Mouse (Mus musculus): Measurements from ENCODE around the gene Fam104a. TPM values are rescaled to one million over a fixed set of nuclear protein-coding genes. Genes with fewer than 3 reads are reported as not detected.
A peak's percentile ranks its signal among the peaks of the same experiment; 100 is the strongest.

Gene Fam104a
- total RNA-seq (2021) = 10 to 100 TPM; 25.9 to 27.0 TPM
- long read RNA-seq, experiment 1, transcript Fam104a-201 (3 exons, 2,619 nt) = major isoform, 120 of 168 reads
- long read RNA-seq, experiment 1, partial matches to known transcripts = 37 of 168 reads
- long read RNA-seq, experiment 1, other reads (novel, unspliced or antisense) = 11 of 168 reads
- long read RNA-seq, experiment 2, transcript Fam104a-201 (3 exons, 2,619 nt) = major isoform, 66 of 99 reads
- long read RNA-seq, experiment 2, partial matches to known transcripts = 0 of 99 reads
- long read RNA-seq, experiment 2, other reads (novel, unspliced or antisense) = 33 of 99 reads

DNA sequence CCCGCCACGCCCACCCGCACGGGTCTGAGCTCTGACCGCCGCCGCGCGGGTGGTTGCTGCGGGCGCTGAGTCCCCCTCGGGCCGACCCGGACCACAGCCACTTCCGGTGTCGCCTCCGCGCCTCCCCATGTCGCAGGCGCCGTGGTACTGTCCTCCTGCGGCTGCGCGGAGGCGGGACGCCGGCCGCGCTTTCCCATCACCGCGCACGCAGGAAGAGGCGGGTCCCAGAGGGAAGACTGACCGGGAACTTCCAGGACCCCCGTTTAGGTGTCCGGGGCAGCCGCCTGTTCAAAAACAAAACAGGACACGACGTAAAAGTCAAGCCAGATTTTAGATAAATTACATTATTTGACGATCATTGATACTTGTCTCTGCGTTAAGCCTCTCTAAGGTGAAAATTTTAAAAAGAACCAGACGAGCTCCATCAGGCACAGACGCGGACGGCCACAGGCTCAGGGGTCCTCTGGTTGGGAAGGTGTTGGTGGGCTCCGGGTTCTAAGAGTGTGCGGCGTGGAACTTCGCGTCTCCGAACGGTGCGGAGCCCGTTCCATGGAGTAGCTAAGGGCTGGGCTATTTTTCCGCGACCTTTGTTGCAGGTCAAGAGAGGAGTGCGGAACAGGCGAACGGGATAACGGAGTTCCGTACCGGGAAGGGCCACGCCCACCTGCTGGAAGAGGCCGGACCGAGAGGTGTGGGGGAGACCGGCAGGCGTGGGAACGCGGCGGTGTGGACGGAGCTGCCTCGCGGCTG lies at the start of gene Fam104a, which contains the start of gene D11Wsu47e:
Fam104a (minus strand) TSS at position 199 of the 750 bp plus-strand sequence.
D11Wsu47e (plus strand) TSS at position 456 of the 750 bp plus-strand sequence.
- peak; percentile 97 for DNase-seq

DNA sequence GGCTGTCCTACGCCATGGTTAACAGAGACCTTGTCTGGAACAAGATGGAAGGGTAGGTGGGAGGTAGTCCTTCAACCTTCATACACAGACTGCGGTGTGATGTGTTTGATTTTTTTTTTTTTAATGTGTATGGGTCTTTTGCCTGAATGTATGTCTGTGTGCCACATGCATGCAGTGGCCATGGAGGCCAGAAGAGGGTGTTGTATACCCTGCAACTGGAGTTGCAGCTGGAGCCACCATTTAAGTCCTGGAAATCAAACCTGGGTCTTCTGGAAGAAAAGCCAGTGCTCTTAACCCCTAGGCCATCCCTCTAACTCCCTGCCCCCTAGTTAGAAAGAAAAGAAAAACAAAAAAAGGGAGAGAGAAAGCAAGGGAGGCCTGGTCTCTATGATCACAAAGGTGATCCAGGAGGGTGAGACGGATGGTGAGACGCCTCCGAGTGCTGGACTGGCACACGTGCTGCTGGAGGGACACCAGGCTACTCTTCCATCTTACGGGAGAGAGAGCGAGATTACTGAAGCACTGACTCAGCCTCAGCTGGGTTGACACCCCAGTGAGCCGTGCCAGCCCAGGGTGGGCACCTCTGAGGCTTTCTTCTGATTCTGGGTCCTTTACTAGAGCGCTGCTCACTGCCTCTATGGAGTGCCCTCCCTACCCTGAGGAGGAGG lies 48.1 kb upstream of the Fam104a start:
- DNase-seq = no peak

- no peak for DNase-seq
Observed at GRCm38 (mm10) chr11:113730879-113731278, 46.9 kb upstream of the Fam104a start.

GRCm38 (mm10) chr11:113729917-113730316 lies 46.0 kb upstream of the Fam104a start:
- peak; percentile 74 for DNase-seq

DNA sequence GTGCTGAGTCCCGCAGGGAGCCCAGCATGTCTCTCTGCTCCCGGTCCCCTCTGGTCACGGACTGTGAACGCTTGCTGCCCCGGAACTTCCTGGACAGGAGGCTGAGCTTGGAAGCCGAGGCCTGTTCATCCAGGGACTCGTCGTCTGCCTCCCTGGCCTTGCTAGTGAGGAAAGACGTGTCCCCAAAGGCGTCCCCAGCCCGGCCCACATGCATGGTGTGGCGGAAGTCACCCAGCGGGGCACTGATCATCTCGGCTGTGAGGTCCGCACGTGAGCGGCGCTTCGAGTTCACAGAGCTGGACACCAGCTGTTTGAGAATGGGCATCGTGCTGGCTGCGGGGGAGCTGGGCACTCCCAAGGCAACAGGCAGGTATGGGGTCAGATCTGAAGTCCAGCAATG lies 45.3 kb upstream of the Fam104a start:
- DNase-seq = no peak

DNA sequence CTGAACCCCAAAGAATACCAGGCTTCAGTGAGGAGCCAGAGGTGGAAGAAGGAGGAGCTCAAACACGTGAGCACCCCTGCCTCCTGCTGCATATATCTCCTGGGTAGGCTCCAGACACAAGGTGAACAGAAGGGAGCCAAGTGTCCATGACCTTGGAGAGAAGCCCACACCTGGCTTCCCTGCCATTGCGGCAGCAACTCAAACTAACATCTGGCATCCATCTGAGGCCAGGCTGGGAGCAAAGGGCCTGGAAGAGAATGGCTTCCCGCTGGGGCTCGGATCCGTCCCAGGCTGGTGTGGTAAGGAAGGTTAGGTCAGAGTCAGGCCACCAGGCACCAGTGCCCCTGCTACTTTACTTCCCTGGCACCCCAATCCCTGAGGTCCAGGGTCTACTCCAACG lies 44.0 kb upstream of the Fam104a start:
- DNase-seq = no peak

GRCm38 (mm10) chr11:113726994-113727888 lies 43.3 kb upstream of the Fam104a start:
- DNase-seq = no peak

GRCm38 (mm10) chr11:113725235-113726048 lies 41.5 kb upstream of the Fam104a start:
- DNase-seq = no peak

- no peak for DNase-seq
Observed at GRCm38 (mm10) chr11:113722405-113723090, 38.6 kb upstream of the Fam104a start.

DNA sequence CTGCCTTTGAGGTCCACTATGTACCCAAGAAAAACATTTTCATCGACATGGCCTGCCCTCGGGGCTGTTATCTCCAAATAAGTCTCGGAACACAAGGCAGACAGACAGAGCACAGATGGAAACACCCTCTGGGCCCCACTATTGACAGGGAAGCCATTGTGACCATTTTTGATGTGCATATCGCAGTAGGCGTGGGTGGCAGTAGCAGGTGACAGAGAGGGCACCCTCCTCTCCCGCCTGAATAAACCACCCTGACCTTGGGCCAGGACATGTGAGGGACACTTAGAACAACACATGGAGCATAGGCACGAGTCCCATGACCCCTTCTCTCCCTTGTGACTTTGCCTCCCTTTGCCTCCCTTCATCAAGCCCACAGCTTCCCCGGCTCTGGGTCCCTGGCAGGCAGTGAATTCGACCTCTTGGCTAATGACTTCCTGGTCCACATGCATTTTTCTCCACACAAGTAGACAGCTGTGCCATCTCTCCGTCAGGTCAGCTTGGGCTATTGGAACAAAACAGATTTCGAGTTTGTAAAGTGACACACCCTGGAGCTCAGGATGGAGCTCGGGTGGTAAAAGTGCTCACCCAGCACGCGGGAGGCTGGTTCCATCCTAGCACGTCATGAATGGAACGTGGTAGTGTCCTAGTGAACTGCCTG lies 33.9 kb upstream of the Fam104a start:
- no peak for DNase-seq

DNA sequence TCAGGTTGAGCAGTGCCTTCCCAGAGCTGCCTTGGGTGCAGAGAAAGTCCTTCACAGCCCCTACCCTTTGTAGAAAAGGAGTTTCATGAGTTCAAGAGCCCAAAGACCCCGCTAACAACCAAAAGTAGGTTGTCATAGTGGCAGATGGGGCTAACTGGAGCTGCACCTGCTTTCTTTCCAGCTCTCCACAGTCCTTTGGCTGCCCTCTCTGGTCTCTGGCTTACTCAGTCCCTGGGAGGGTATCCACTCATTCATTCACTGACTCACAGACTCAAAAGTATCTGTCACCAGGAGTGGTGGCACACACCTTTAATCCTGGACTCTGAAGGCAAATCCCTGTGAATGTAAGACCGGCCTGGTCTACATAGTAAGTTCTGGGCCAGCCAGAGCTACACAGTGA lies 32.2 kb upstream of the Fam104a start:
- DNase-seq = no peak

- DNase-seq = peak; percentile 67
Observed at GRCm38 (mm10) chr11:113715078-113715674, 31.2 kb upstream of the Fam104a start.

DNA sequence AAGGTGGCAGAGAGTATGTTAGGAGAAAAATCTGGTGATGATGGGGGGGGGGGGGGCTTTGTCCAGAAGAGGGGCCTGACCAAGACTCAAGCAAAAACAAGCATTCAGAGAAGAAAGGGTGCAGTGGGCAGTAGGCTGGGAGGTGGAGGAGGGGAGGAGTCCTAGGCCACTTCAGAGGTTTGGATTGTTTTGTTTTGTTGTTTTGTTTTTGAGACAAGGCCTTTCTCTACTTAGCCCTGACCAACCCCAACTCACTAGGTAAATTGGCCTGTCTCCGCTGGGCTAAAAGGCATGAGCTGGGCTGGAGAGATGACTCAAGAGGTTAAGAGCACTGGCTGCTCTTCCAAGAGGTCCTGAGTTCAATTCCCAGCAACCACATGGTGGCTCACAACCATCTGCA lies 27.1 kb upstream of the Fam104a start:
- no peak for DNase-seq

DNA sequence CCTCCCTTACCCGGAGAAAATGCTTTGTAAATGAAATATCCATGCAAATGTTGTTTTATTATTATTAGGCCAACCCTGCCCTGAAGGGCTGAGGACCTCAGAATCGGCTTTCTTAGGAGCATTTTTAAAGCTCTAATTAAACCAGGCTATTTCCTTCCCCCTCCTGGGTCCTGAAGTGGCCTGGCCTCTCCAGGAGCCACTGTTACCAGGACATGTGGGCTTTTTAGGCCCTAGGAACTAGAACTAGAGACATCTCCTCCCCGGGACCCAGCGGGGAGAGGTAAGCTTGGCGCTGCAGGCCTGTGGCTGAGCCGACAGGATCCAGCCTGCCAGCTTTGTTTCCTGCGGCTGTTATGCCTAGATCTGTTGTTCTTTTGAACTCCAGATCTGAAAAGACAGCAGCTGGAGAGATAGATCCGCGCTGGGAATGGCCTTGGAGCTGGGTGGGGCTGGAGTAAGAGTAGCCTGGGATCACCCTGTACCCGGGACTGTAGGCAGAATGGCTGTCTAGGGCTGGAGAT lies 26.4 kb upstream of the Fam104a start:
- peak; percentile 34 for DNase-seq

GRCm38 (mm10) chr11:113709731-113710256 lies 25.8 kb upstream of the Fam104a start, which contains the start of gene Cpsf4l:
Gene Cpsf4l (minus strand): TSS chr11:113710017.
- DNase-seq = no peak

DNA sequence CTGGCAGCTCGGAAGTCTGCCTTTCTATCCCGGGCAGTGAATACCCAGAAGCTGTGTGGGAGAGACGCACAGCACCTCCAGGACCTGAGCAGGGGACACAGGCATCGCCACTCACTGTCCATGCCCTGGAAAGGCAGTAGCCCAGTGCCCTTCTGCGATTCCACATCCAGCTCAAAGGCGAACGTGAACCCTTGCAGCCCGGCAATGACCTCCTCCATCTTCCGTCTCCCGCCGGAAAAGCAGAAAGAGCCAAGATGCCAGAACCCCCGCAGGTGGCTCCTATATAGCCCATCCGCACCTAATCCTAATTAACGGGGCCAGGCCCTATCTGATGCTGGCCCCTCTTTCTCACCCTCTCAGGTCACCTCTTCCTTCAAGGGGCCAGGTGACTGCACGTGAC lies 25.3 kb upstream of the Fam104a start:
- DNase-seq = no peak

DNA sequence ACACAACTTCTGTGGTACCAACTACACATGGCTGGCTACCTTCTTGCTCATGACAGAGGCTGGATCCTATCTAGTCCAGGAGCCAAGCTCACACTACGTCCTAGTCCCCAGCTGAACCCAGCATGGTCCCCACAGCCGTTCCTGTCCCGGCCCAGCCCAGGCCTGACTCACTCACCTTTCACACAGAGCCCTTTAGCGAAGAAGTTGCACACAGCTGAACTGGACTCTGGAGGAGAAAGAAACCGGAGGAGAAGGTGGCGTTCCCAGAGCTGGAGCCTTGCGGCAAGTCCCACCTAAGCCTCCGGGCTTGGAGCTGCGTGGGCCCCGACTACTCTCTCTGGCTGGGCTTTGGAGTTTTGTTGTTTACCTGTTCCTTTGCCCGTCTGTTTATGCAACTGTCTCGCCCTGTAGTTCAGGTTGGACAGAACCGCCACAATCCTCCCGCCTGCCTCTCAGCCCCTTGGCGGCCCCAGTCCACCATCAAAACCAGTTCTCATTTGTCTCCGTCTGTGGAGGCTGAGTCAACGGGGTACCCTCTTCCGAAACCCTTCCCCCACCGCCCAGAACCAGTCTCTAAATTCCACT lies 24.8 kb upstream of the Fam104a start:
- DNase-seq = peak; percentile 38

GRCm38 (mm10) chr11:113705966-113706652 lies 22.2 kb upstream of the Fam104a start:
- no peak for DNase-seq

All from adrenal gland, postnatal 10 days (tissue).